Mouse (Mus musculus) neutrophil, adult 5-6 weeks (primary cell): ENCODE data around the gene Chrm5. TPM values are rescaled to one million over a fixed set of nuclear protein-coding genes. Genes with fewer than 3 reads are reported as not detected.

Source experiments
- ATAC-seq: fragments of 151-379, 151-347 bp; 2 replicates; pipeline ENCODE4 v1.8.0; 2017; ENCODE audit warnings: mild to moderate bottlenecking, moderate TSS enrichment; ENCODE audit not compliant: insufficient number of reproducible peaks, poor library complexity, low FRiP score, severe bottlenecking; ENCODE audit errors: extremely low read depth
- total RNA-seq: library from RNA; stranded (forward); fragments of 200-1000 nt; gene quantifications from 2 replicates; pipeline ENCODE4 v1.2.3, GENCODE M21; 2017

The Chrm5 gene
- not detected in 2 replicates for total RNA-seq

- no peak for ATAC-seq
Measured at GRCm38 (mm10) chr2:112480669-112481068, at the start of gene Chrm5. TSS of gene Chrm5 (minus strand) at chr2:112480769.

GRCm38 (mm10) chr2:112526933-112527332 is 46.4 kb upstream of the Chrm5 start:
- ATAC-seq: no peak

- ATAC-seq: no peak
Measured at GRCm38 (mm10) chr2:112520526-112521482, 40.2 kb upstream of the Chrm5 start.

- ATAC-seq: no peak
Measured at GRCm38 (mm10) chr2:112518541-112518940, 38.0 kb upstream of the Chrm5 start.

GRCm38 (mm10) chr2:112517218-112517617 is 36.6 kb upstream of the Chrm5 start:
- ATAC-seq: no peak

GRCm38 (mm10) chr2:112516728-112517127 is 36.2 kb upstream of the Chrm5 start:
- no peak for ATAC-seq

GRCm38 (mm10) chr2:112513036-112513435 is 32.5 kb upstream of the Chrm5 start:
- 0 out of 2 replicates have a peak, but pooled peaks have one; percentile 19 for ATAC-seq

GRCm38 (mm10) chr2:112510140-112510539 is 29.6 kb upstream of the Chrm5 start:
- ATAC-seq: peak; percentile 55; the same call in 1 of the 2 replicates

GRCm38 (mm10) chr2:112507444-112507843 is 26.9 kb upstream of the Chrm5 start:
- ATAC-seq: no peak

GRCm38 (mm10) chr2:112506841-112507435 is 26.4 kb upstream of the Chrm5 start:
- no peak for ATAC-seq

GRCm38 (mm10) chr2:112503978-112504377 is 23.4 kb upstream of the Chrm5 start:
- ATAC-seq: no peak

- peak; percentile 79 for ATAC-seq
Measured at GRCm38 (mm10) chr2:112501209-112501608, 20.6 kb upstream of the Chrm5 start.

GRCm38 (mm10) chr2:112497851-112498250 is 17.3 kb upstream of the Chrm5 start:
- ATAC-seq: no peak

GRCm38 (mm10) chr2:112493539-112494260 is 13.1 kb upstream of the Chrm5 start:
- ATAC-seq: no peak

GRCm38 (mm10) chr2:112492856-112493538 is 12.4 kb upstream of the Chrm5 start, which contains the start of gene Aven:
TSS of gene Aven (plus strand) at chr2:112492964.
- peak; percentile 57; the same call in 1 of the 2 replicates for ATAC-seq

- ATAC-seq: no peak
Measured at GRCm38 (mm10) chr2:112492431-112492855, 11.9 kb upstream of the Chrm5 start.

GRCm38 (mm10) chr2:112491629-112492028 is 11.1 kb upstream of the Chrm5 start:
- no peak for ATAC-seq

- ATAC-seq: no peak
Measured at GRCm38 (mm10) chr2:112490483-112491196, 10.1 kb upstream of the Chrm5 start.
